Mouse (Mus musculus) limb, embryonic 10.5 days (tissue): Measurements from ENCODE around the gene Ckmt2. TPM values are rescaled to one million over a fixed set of nuclear protein-coding genes. Genes with fewer than 3 reads are reported as not detected.

Experiments used
- DNase-seq: peaks from one replicate; pipeline ENCODE4 v3.0.0-alpha.2; 2017; ENCODE audit warnings: low spot score
- H3K27ac ChIP-seq: fragments of 300-500 bp; sonication (generic); 2 replicates; pipeline ENCODE4 v1.5.1; 2016; ENCODE audit warnings: mild to moderate bottlenecking
- H3K27me3 ChIP-seq: fragments of 300-500 bp; sonication (generic); 2 replicates; pipeline ENCODE4 v1.6.1; 2016; ENCODE audit warnings: low read depth, mild to moderate bottlenecking; ENCODE audit not compliant: poor library complexity, severe bottlenecking
- H3K36me3 ChIP-seq: fragments of 300-500 bp; sonication (generic); 2 replicates; pipeline ENCODE4 v1.6.1; 2016; ENCODE audit warnings: mild to moderate bottlenecking, moderate library complexity
- H3K4me1 ChIP-seq: fragments of 300-500 bp; sonication (generic); 2 replicates; pipeline ENCODE4 v1.6.1; 2016
- H3K4me3 ChIP-seq: fragments of 300-500 bp; sonication (generic); 2 replicates; pipeline ENCODE4 v1.5.1; 2016; ENCODE audit warnings: mild to moderate bottlenecking, moderate library complexity
- H3K9me3 ChIP-seq: fragments of 300-500 bp; sonication (generic); replicated peaks from 2 replicates; pipeline ENCODE4 v1.6.1; 2016; ENCODE audit warnings: mild to moderate bottlenecking
- WGBS: fragments of 180-500 bp; shearing (Covaris S2); methylation state at CpG from one replicate; pipeline ENCODE4 v1.1.7; 2016; 5-methylcytosine and 5-hydroxymethylcytosine counted together
- polyA plus RNA-seq: library from polyadenylated mRNA; unstranded; fragments of >200 nt; fragmentation: Nextera tagmentation; extraction: Ambion mirVana; gene quantifications from 2 replicates; pipeline ENCODE4 v1.2.1, GENCODE M21; 2016

Ckmt2 gene
- polyA plus RNA-seq, 1 experiment from 2014 or later: not detected

DNA sequence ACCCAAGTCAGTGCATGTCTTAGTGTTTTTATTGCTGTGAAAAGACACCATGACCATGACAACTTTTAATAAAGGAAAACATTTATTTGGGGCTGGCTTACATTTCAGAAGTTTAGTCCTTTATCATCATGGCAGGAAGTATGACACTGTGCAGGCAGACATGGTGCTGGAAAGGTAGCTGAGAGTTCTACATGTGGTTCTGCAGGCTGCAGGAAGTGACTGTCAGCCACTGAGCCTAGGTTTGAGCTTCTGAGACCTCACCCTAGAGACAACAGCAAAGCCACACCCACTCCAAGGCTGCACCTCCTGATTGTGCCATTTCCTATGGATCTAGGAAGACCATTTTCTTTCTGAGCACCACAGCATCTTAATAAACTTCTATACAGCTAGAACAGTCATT is 48.8 kb downstream of the Ckmt2 start:
- Histone ChIP-seq H3K27ac (no peak overlapping the region), H3K36me3 (no peaks in the 10 kb centered on the region), H3K27me3 (peaks cover 8% of the 10 kb centered on the region), H3K9me3 (no peaks in the 10 kb centered on the region), H3K4me1 (peaks cover 11% of the 10 kb centered on the region), H3K4me3 (no peak overlapping the region)
- no peak for DNase-seq

DNA sequence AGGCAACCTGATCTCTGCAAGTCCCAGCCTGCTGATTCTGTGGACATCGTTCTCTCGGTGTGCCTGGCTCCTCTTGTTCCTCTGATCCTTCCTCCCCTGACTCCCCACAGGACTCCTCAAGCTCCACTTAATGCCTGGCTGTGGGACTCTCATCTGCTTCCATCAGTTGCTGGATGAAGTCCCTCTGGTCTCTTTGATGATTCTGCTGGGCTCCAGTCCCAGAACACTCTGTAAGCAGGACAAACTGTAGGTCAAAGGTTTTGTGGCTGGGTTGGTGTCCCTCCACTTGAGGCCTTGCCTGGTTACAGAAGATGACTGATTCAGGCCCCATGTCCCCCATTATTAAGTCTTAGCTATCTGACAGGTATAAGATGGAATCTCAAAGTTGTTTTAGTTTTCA is 50.6 kb downstream of the Ckmt2 start:
- no peak for DNase-seq
- H3K36me3 ChIP-seq: no peaks in the 10 kb centered on the region
- peaks cover 11% of the 10 kb centered on the region for H3K4me1 ChIP-seq
- H3K4me3 ChIP-seq: no peak overlapping the region
- no peak overlapping the region for H3K27ac ChIP-seq
- peaks cover 8% of the 10 kb centered on the region for H3K27me3 ChIP-seq
- no peaks in the 10 kb centered on the region for H3K9me3 ChIP-seq
- 78% methylated on average over 2 of the region's 2 CpGs for WGBS

DNA sequence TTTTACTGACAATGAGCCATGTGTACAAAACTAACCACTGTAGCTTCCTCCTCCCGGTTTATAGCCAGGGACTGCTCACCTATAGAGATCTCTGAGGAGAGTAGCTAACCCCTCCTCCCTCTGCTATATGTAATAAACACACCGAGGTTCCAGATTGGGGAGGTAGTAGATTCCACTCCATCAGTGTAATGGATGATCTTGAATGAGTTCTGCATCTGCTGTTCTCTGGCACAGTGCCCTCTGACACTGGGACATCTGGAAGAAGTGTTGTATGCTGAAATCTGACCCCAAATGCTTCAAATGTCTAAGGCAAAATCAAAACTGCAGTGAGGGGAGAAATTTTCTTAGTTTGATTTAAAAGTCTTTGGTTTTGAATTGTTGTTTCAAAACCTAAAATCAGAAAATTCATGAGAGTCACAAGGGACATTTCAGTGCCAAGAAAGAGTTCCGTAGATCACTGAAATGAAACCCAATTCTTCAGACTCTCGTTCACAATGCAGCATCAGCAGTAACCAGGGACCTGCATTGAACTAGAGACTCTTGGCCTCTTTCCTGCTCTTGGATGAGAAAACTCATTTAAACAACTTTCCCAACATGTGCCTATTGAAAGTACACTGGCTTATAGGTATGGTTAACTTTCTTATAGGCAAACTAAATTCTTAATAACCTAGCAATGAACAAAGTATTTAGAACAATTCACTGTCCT is 51.7 kb downstream of the Ckmt2 start:
- H3K36me3 ChIP-seq: no peaks in the 10 kb centered on the region
- peaks cover 8% of the 10 kb centered on the region for H3K27me3 ChIP-seq
- no peak overlapping the region for H3K27ac ChIP-seq
- 60% methylated on average over 4 of the region's 4 CpGs for WGBS
- DNase-seq: no peak
- H3K9me3 ChIP-seq: no peaks in the 10 kb centered on the region
- no peak overlapping the region for H3K4me3 ChIP-seq
- H3K4me1 ChIP-seq: peaks cover 11% of the 10 kb centered on the region

DNA sequence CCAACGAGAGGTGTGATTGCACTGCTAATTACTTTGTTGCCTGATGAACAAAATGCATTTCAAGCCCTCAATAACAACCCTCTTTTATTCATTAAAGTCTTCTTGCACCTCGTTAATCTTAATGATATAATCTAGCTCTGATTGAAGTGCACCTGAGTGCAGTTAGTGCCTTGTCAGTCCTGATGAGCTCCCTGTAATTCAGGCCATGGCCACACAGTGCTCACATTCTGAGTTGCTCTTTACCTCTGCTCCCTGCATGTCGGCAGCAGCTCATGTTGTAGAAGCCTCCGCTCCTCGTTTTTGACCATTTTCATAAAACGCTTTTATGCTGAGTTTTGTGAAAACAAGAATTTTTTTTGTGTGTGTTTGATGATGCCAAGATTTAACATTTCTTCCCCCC is 53.0 kb downstream of the Ckmt2 start:
- 48% methylated on average over 6 of the region's 6 CpGs for WGBS
- Histone ChIP-seq H3K27ac (no peak overlapping the region), H3K9me3 (no peaks in the 10 kb centered on the region), H3K36me3 (no peaks in the 10 kb centered on the region), H3K27me3 (peaks cover 8% of the 10 kb centered on the region), H3K4me3 (no peak overlapping the region), H3K4me1 (peaks cover 11% of the 10 kb centered on the region)
- DNase-seq: no peak

DNA sequence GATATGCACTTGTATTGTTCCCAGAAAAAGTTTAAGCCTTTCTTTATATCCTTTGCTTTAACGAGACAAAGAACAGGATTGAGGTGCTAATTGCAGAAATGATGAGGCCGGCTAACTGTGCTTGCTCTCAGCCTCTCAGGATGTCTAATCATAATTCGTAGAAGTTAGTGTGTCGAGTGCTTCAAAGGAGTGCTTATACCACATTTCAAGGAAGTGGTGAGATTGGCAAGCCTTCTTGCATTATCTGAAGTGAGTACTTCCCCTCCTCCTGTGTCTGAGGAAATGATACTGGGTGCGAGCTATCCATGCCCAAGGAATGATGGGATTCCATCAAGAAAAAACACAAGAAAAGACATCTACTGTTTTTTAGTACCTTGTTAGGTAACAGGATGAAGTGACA is 62.0 kb downstream of the Ckmt2 start:
- no peak overlapping the region for H3K4me3 ChIP-seq
- H3K27ac ChIP-seq: no peak overlapping the region
- no peaks in the 10 kb centered on the region for H3K36me3 ChIP-seq
- DNase-seq: no peak
- 89% methylated on average over 5 of the region's 5 CpGs for WGBS
- no peaks in the 10 kb centered on the region for H3K4me1 ChIP-seq
- H3K9me3 ChIP-seq: no peaks in the 10 kb centered on the region
- H3K27me3 ChIP-seq: no peaks in the 10 kb centered on the region

DNA sequence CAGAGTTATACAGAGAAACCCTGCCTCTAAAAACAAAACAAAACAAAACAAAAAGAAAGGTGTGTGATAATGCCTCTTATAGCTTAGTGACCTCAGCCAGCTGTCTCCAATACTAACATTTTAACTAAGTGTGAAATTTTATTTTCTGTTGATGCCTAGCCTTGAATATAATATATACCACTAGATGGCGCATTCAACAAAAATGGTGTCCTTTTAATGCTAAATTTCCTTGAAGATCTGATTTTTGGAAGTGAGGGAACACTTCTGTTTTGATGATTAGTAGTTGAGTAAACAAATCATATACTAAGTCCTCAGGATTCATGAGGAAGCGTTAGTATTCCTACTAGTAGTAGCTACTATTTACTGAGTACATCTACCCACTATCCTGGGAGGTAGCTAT is 67.2 kb downstream of the Ckmt2 start:
- Histone ChIP-seq H3K36me3 (peaks cover 16% of the 10 kb centered on the region), H3K27ac (no peak overlapping the region), H3K4me1 (peaks cover 10% of the 10 kb centered on the region; the same call in 1 of the 2 replicates), H3K27me3 (no peaks in the 10 kb centered on the region), H3K4me3 (no peak overlapping the region), H3K9me3 (no peaks in the 10 kb centered on the region)
- DNase-seq: no peak
- WGBS: 45% methylated on average over 2 of the region's 2 CpGs

DNA sequence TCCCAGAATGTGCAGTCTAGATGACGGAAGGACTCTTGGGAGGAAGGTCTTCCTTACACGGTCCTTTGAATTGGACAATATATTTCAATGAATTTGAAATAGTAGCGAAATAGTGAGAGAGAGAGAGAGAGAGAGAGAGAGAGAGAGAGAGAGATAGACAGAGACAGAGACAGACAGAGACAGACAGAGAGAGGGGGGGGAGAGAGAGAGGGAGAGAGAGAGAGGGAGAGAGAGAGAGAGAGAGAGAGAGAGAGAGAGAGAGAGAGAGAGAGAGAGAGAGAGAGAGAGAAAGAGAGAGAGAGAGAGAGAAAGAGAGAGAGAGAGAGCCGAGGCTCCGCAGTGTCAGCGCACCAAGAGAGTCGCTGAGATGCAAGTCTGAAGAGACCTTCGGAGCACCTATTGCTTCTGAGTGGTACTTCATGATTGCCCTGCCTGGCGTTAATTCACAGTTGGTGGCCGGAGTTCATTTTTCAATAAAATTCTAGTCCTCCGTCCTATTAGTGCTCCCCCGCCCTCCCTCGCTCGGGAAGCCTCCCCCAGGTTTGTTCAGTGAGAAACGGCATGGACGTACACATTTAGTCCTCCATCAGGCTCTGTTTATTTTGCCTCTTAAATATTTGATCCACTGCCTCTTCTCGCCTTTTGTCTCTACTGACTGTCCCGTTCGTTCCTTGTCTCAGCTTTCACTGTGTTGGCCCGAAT is 68.7 kb downstream of the Ckmt2 start:
- peak; percentile 45 for DNase-seq
- WGBS: 44% methylated on average over 20 of the region's 20 CpGs
- H3K9me3 ChIP-seq: no peaks in the 10 kb centered on the region
- H3K27me3 ChIP-seq: no peaks in the 10 kb centered on the region
- H3K27ac ChIP-seq: peak overlapping the region; percentile 95
- peaks cover 10% of the 10 kb centered on the region; the same call in 1 of the 2 replicates for H3K4me1 ChIP-seq
- H3K4me3 ChIP-seq: peak overlapping the region; percentile 87
- peaks cover 20% of the 10 kb centered on the region for H3K36me3 ChIP-seq

DNA sequence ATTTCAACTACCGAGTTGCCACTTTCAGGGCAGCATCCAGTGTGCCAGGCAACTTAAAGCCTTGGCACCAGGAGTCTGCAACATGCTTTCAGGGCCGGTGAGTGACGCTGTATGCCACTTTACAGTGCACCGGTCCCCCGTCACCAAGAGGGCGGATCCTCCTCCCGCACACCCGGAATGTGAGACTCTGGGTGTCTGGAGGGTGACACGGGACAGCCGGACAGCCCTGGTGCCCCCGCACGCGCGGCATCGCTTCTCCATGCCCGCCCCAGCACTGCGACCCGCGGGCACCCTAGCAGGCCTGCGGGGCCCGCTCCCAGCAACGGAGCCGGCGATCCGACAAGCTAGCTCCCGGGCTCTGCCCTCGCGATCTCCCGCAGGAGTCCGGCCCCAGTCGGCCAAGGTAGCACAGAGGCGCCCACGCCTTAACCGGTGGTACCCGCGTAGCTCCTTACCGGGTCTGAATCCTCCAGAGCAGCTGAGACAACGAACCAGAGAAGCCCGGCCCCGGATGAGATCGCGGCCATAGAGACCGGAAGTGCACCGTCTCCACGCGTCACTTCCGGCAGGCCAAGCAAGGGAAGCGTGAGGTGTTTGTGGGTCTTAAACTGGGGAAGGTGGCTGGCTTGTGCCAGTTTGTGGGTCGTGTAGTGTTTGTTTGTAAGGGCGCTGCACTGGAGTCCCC is 69.4 kb downstream of the Ckmt2 start, which contains the start of gene Zcchc9:
TSS of gene Zcchc9 (minus strand) at position 551 of the 685 bp plus-strand sequence.
- H3K9me3 ChIP-seq: no peaks in the 10 kb centered on the region
- peak; percentile 92 for DNase-seq
- peak within 1 kb of the TSS; percentile 95 for H3K27ac ChIP-seq
- H3K4me3 ChIP-seq: peak within 1 kb of the TSS; percentile 87
- 0% methylated on average over 50 of the region's 50 CpGs for WGBS
- peaks cover 10% of the 10 kb centered on the region; the same call in 1 of the 2 replicates for H3K4me1 ChIP-seq
- H3K36me3 ChIP-seq: peaks cover 20% of the 10 kb centered on the region
- H3K27me3 ChIP-seq: no peaks in the 10 kb centered on the region

Other genes starting within 250 kb of the Ckmt2 start
- gene Acot12, start 135.4 kb downstream of the Ckmt2 start, polyA plus RNA-seq: not detected in 2 replicates
- gene Zcchc9, start 69.2 kb downstream of the Ckmt2 start, polyA plus RNA-seq: 30.9 and 32.3 TPM in 2 replicates